Mouse (Mus musculus) liver, embryonic 13.5 days (tissue): ENCODE measurements around the gene Ppp6r2. TPM values are rescaled to one million over a fixed set of nuclear protein-coding genes. Genes with fewer than 3 reads are reported as not detected.

Source experiments
- ATAC-seq: fragments of 200-750 bp; cut with Nextera tagmentation; 2 replicates; pipeline ENCODE4 v1.8.0; 2017; ENCODE audit warnings: low read depth, mild to moderate bottlenecking, moderate number of reproducible peaks, moderate library complexity
- DNase-seq: peaks from one replicate; pipeline ENCODE4 v3.0.0; 2022
- H3K27ac ChIP-seq: fragments of 300-500 bp; sonication (generic); 2 replicates; pipeline ENCODE4 v1.5.1; 2015; ENCODE audit warnings: moderate library complexity, mild to moderate bottlenecking, inconsistent platforms
- H3K27me3 ChIP-seq: fragments of 300-500 bp; sonication (generic); 2 replicates; pipeline ENCODE4 v1.6.1; 2015; ENCODE audit warnings: mild to moderate bottlenecking, inconsistent platforms
- H3K36me3 ChIP-seq: fragments of 300-500 bp; sonication (generic); 2 replicates; pipeline ENCODE4 v1.6.1; 2015; ENCODE audit warnings: mild to moderate bottlenecking, inconsistent platforms
- H3K4me1 ChIP-seq: fragments of 300-500 bp; sonication (generic); replicated peaks from 2 replicates; pipeline ENCODE4 v1.6.1; 2015; ENCODE audit warnings: inconsistent platforms
- H3K4me2 ChIP-seq: fragments of 300-500 bp; sonication (generic); 2 replicates; pipeline ENCODE4 v1.6.1; 2015; ENCODE audit warnings: inconsistent platforms, mild to moderate bottlenecking, moderate library complexity
- H3K4me3 ChIP-seq: fragments of 300-500 bp; sonication (generic); replicated peaks from 2 replicates; pipeline ENCODE4 v1.5.1; 2015; ENCODE audit warnings: mild to moderate bottlenecking, inconsistent platforms
- H3K9ac ChIP-seq: fragments of 300-500 bp; sonication (generic); 2 replicates; pipeline ENCODE4 v1.6.1; 2015; ENCODE audit warnings: mild to moderate bottlenecking, inconsistent platforms
- H3K9me3 ChIP-seq: fragments of 300-500 bp; sonication (generic); replicated peaks from 2 replicates; pipeline ENCODE4 v1.6.1; 2016; ENCODE audit warnings: inconsistent platforms
- WGBS: fragments of 180-500 bp; shearing (Covaris S2); methylation state at CpG from one replicate; pipeline ENCODE4 v1.1.7; 2015; ENCODE audit not compliant: insufficient replicate concordance; 5-methylcytosine and 5-hydroxymethylcytosine counted together
- polyA plus RNA-seq: library from polyadenylated mRNA; unstranded; fragments of >200 nt; fragmentation: Nextera tagmentation; extraction: Ambion mirVana; gene quantifications from 2 replicates; pipeline ENCODE4 v1.2.1, GENCODE M21; 2015

The Ppp6r2 gene
- polyA plus RNA-seq, 1 experiment from 2014 or later = 17.1 TPM

- 61% methylated on average over 5 of the region's 5 CpGs for WGBS
Observed at GRCm38 (mm10) chr15:89182842-89183241, 28.5 kb upstream of the Ppp6r2 start.

GRCm38 (mm10) chr15:89184141-89184936 is 27.0 kb upstream of the Ppp6r2 start:
- H3K4me1 ChIP-seq = peaks cover 25% of the 10 kb centered on the region
- H3K4me2 ChIP-seq = no peak overlapping the region
- H3K36me3 ChIP-seq = 0 out of 2 replicates have a peak, but pooled peaks cover 11% of the 10 kb centered on the region
- no peak overlapping the region for H3K4me3 ChIP-seq
- no peak overlapping the region for H3K9ac ChIP-seq
- WGBS = 62% methylated on average over 5 of the region's 5 CpGs
- H3K27ac ChIP-seq = no peak overlapping the region
- no peaks in the 10 kb centered on the region for H3K9me3 ChIP-seq
- H3K27me3 ChIP-seq = peaks cover 39% of the 10 kb centered on the region
- no peak for DNase-seq
- ATAC-seq = no peak

More at GRCm38 (mm10) chr15:89182842-89183241, 28.5 kb upstream of the Ppp6r2 start:
- ATAC-seq (no peak), DNase-seq (no peak)
- Histone ChIP-seq H3K27ac (no peak overlapping the region), H3K4me1 (peaks cover 40% of the 10 kb centered on the region), H3K4me2 (no peak overlapping the region), H3K4me3 (no peak overlapping the region), H3K27me3 (peaks cover 54% of the 10 kb centered on the region), H3K9me3 (no peaks in the 10 kb centered on the region), H3K36me3 (0 out of 2 replicates have a peak, but pooled peaks cover 7% of the 10 kb centered on the region), H3K9ac (no peak overlapping the region)

- no peak for DNase-seq
- H3K27me3 ChIP-seq = peaks cover 33% of the 10 kb centered on the region
- no peaks in the 10 kb centered on the region for H3K9me3 ChIP-seq
- no peak overlapping the region for H3K27ac ChIP-seq
- no peak overlapping the region for H3K9ac ChIP-seq
- 0 out of 2 replicates have a peak, but pooled peaks cover 11% of the 10 kb centered on the region for H3K36me3 ChIP-seq
- H3K4me2 ChIP-seq = no peak overlapping the region
- ATAC-seq = no peak
- H3K4me3 ChIP-seq = no peak overlapping the region
- 77% methylated on average over 5 of the region's 5 CpGs for WGBS
- H3K4me1 ChIP-seq = peaks cover 21% of the 10 kb centered on the region
Observed at GRCm38 (mm10) chr15:89184937-89185227, 26.5 kb upstream of the Ppp6r2 start.

- Histone ChIP-seq H3K27me3 (no peaks in the 10 kb centered on the region), H3K4me2 (peak overlapping the region; percentile 81), H3K9ac (peak overlapping the region; percentile 98), H3K4me1 (peaks cover 28% of the 10 kb centered on the region), H3K4me3 (peak overlapping the region; percentile 94), H3K9me3 (no peaks in the 10 kb centered on the region), H3K36me3 (0 out of 2 replicates have a peak, but pooled peaks cover under 1% of the 10 kb centered on the region), H3K27ac (peak overlapping the region; percentile 98)
- WGBS = 21% methylated on average over 6 of the region's 6 CpGs
- no peak for DNase-seq
- ATAC-seq = no peak
Observed at GRCm38 (mm10) chr15:89195261-89195681, 16.1 kb upstream of the Ppp6r2 start.

- ATAC-seq (peak; percentile 90), DNase-seq (peak; percentile 88)
- no peaks in the 10 kb centered on the region for H3K9me3 ChIP-seq
- peak overlapping the region; percentile 94 for H3K4me3 ChIP-seq
- WGBS = 1% methylated on average over 25 of the region's 25 CpGs
- peak overlapping the region; percentile 81 for H3K4me2 ChIP-seq
- H3K4me1 ChIP-seq = peaks cover 28% of the 10 kb centered on the region
- no peaks in the 10 kb centered on the region for H3K36me3 ChIP-seq
- no peaks in the 10 kb centered on the region for H3K27me3 ChIP-seq
- H3K9ac ChIP-seq = peak overlapping the region; percentile 98
- H3K27ac ChIP-seq = peak overlapping the region; percentile 98
Observed at GRCm38 (mm10) chr15:89195690-89196312, 15.6 kb upstream of the Ppp6r2 start.

- Histone ChIP-seq H3K4me2 (peak within 1 kb of the TSS; percentile 81), H3K27ac (peak within 1 kb of the TSS; percentile 98), H3K36me3 (no peaks in the 10 kb centered on the region), H3K4me1 (peaks cover 28% of the 10 kb centered on the region), H3K9me3 (no peaks in the 10 kb centered on the region), H3K4me3 (peak within 1 kb of the TSS; percentile 94), H3K9ac (peak within 1 kb of the TSS; percentile 98), H3K27me3 (no peaks in the 10 kb centered on the region)
- under 1% methylated on average over 38 of the region's 38 CpGs for WGBS
- DNase-seq = peak; percentile 96
- peak; percentile 98 for ATAC-seq
Observed at GRCm38 (mm10) chr15:89196313-89196706, 15.0 kb upstream of the Ppp6r2 start, which contains the start of gene Dennd6b. Dennd6b (minus strand) TSS chr15:89196496.

- Histone ChIP-seq H3K4me2 (peak overlapping the region; percentile 81), H3K9me3 (peaks cover 4% of the 10 kb centered on the region; the same call in 1 of the 2 replicates), H3K27ac (peak overlapping the region; percentile 98; the same call in 1 of the 2 replicates), H3K27me3 (no peaks in the 10 kb centered on the region), H3K4me3 (peak overlapping the region; percentile 94), H3K9ac (peak overlapping the region; percentile 98), H3K36me3 (no peaks in the 10 kb centered on the region), H3K4me1 (peaks cover 28% of the 10 kb centered on the region)
- DNase-seq = no peak
- ATAC-seq = no peak
- 68% methylated on average over 15 of the region's 15 CpGs for WGBS
Observed at GRCm38 (mm10) chr15:89197056-89197455, 14.3 kb upstream of the Ppp6r2 start.

- peaks cover 11% of the 10 kb centered on the region for H3K9me3 ChIP-seq
- no peak overlapping the region for H3K4me2 ChIP-seq
- H3K9ac ChIP-seq = no peak overlapping the region
- H3K27ac ChIP-seq = no peak overlapping the region
- DNase-seq = no peak
- no peak for ATAC-seq
- peaks cover 21% of the 10 kb centered on the region for H3K4me1 ChIP-seq
- H3K4me3 ChIP-seq = no peak overlapping the region
- no peaks in the 10 kb centered on the region for H3K27me3 ChIP-seq
- H3K36me3 ChIP-seq = no peaks in the 10 kb centered on the region
- 76% methylated on average over 4 of the region's 4 CpGs for WGBS
Observed at GRCm38 (mm10) chr15:89207457-89207856, 3.9 kb upstream of the Ppp6r2 start.

GRCm38 (mm10) chr15:89209886-89210761 is 1.2 kb upstream of the Ppp6r2 start:
- H3K4me3 ChIP-seq = peak overlapping the region; percentile 99
- DNase-seq = peak; percentile 79
- peak overlapping the region; percentile 98 for H3K27ac ChIP-seq
- 20% methylated on average over 22 of the region's 22 CpGs for WGBS
- peak overlapping the region; percentile 100 for H3K9ac ChIP-seq
- peaks cover 47% of the 10 kb centered on the region for H3K4me1 ChIP-seq
- no peak for ATAC-seq
- H3K9me3 ChIP-seq = no peaks in the 10 kb centered on the region
- H3K4me2 ChIP-seq = peak overlapping the region; percentile 76
- H3K36me3 ChIP-seq = no peaks in the 10 kb centered on the region
- no peaks in the 10 kb centered on the region for H3K27me3 ChIP-seq

- H3K27ac ChIP-seq = peak overlapping the region; percentile 98
- peak; percentile 65 for ATAC-seq
- peak overlapping the region; percentile 99 for H3K4me3 ChIP-seq
- no peaks in the 10 kb centered on the region for H3K27me3 ChIP-seq
- peaks cover 12% of the 10 kb centered on the region for H3K36me3 ChIP-seq
- H3K4me2 ChIP-seq = peak overlapping the region; percentile 76
- under 1% methylated on average over 35 of the region's 35 CpGs for WGBS
- peak overlapping the region; percentile 100 for H3K9ac ChIP-seq
- peaks cover 65% of the 10 kb centered on the region for H3K4me1 ChIP-seq
- peak; percentile 66 for DNase-seq
- no peaks in the 10 kb centered on the region for H3K9me3 ChIP-seq
Observed at GRCm38 (mm10) chr15:89211716-89212461, 536 bp downstream of the Ppp6r2 start.
